Mouse (Mus musculus): ENCODE results near the gene Gnb1. TPM values are rescaled to one million over a fixed set of nuclear protein-coding genes. Genes with fewer than 3 reads are reported as not detected.
A peak's percentile ranks its signal among the peaks of the same experiment; 100 is the strongest.

Gnb1 gene
- polyA plus RNA-seq, 1 experiment: 541 TPM

- TF ChIP-seq CTCF (IDR thresholded peaks at IDR 0.05; ENCODE audit: low read depth, low read length) (no peak), EP300 (IDR thresholded peaks at IDR 0.05; ENCODE audit: insufficient read depth, low read depth, low read length) (no peak), POLR2A (IDR thresholded peaks at IDR 0.05; ENCODE audit: insufficient read depth, low read length) (no peak)
- Histone ChIP-seq H3K9me3 (replicated peaks; ENCODE audit: control insufficient read depth, insufficient read depth, low read length, poor library complexity, severe bottlenecking) (no peaks in the 10 kb centered on the region), H3K4me1 (ENCODE audit: control insufficient read depth, insufficient read depth, low read length) (no peaks in the 10 kb centered on the region), H3K27me3 (ENCODE audit: control insufficient read depth, insufficient read depth, low read length, poor library complexity, severe bottlenecking) (no peaks in the 10 kb centered on the region), H3K27ac (ENCODE audit: insufficient read depth, low read length) (no peak overlapping the region), H3K9ac (ENCODE audit: low read depth, poor library complexity, severe bottlenecking) (no peak overlapping the region), H3K36me3 (ENCODE audit: control insufficient read depth, insufficient read depth, low read length, poor library complexity, severe bottlenecking) (peaks cover 48% of the 10 kb centered on the region), H3K4me3 (ENCODE audit: low read depth, low read length) (no peak overlapping the region)
These were observed 68.3 kb downstream of the Gnb1 start for GRCm38 (mm10) chr4:155559454-155559853.

GRCm38 (mm10) chr4:155560932-155561331 is 69.8 kb downstream of the Gnb1 start:
- no peak overlapping the region for H3K9ac ChIP-seq (ENCODE audit: low read depth, poor library complexity, severe bottlenecking)
- no peak overlapping the region for H3K4me3 ChIP-seq (ENCODE audit: low read depth, low read length)
- no peaks in the 10 kb centered on the region for H3K4me1 ChIP-seq (ENCODE audit: control insufficient read depth, insufficient read depth, low read length)
- no peak for TF ChIP-seq EP300 (IDR thresholded peaks at IDR 0.05; ENCODE audit: insufficient read depth, low read depth, low read length)
- TF ChIP-seq CTCF (IDR thresholded peaks at IDR 0.05; ENCODE audit: low read depth, low read length): no peak
- TF ChIP-seq POLR2A (IDR thresholded peaks at IDR 0.05; ENCODE audit: insufficient read depth, low read length): no peak
- no peaks in the 10 kb centered on the region for H3K27me3 ChIP-seq (ENCODE audit: control insufficient read depth, insufficient read depth, low read length, poor library complexity, severe bottlenecking)
- H3K36me3 ChIP-seq (ENCODE audit: control insufficient read depth, insufficient read depth, low read length, poor library complexity, severe bottlenecking): peaks cover 33% of the 10 kb centered on the region
- H3K27ac ChIP-seq (ENCODE audit: insufficient read depth, low read length): no peak overlapping the region; the same call in 1 of the 2 replicates
- no peaks in the 10 kb centered on the region for H3K9me3 ChIP-seq (replicated peaks; ENCODE audit: control insufficient read depth, insufficient read depth, low read length, poor library complexity, severe bottlenecking)

GRCm38 (mm10) chr4:155561661-155562442 is 70.7 kb downstream of the Gnb1 start, which contains the start of gene Nadk:
Nadk (plus strand) TSS chr4:155562378.
- Histone ChIP-seq H3K27me3 (ENCODE audit: control insufficient read depth, insufficient read depth, low read length, poor library complexity, severe bottlenecking) (no peaks in the 10 kb centered on the region), H3K27ac (ENCODE audit: insufficient read depth, low read length) (no peak within 1 kb of the TSS; the same call in 1 of the 2 replicates), H3K36me3 (ENCODE audit: control insufficient read depth, insufficient read depth, low read length, poor library complexity, severe bottlenecking) (peaks cover 24% of the 10 kb centered on the region), H3K9ac (ENCODE audit: low read depth, poor library complexity, severe bottlenecking) (no peak within 1 kb of the TSS; the same call in 1 of the 2 replicates), H3K9me3 (replicated peaks; ENCODE audit: control insufficient read depth, insufficient read depth, low read length, poor library complexity, severe bottlenecking) (no peaks in the 10 kb centered on the region), H3K4me1 (ENCODE audit: control insufficient read depth, insufficient read depth, low read length) (no peaks in the 10 kb centered on the region), H3K4me3 (ENCODE audit: low read depth, low read length) (peak within 1 kb of the TSS; percentile 30; the same call in 1 of the 2 replicates)
- no peak for TF ChIP-seq CTCF (IDR thresholded peaks at IDR 0.05; ENCODE audit: low read depth, low read length)
- TF ChIP-seq EP300 (IDR thresholded peaks at IDR 0.05; ENCODE audit: insufficient read depth, low read depth, low read length): no peak
- no peak for TF ChIP-seq POLR2A (IDR thresholded peaks at IDR 0.05; ENCODE audit: insufficient read depth, low read length)

- no peak overlapping the region; the same call in 1 of the 2 replicates for H3K9ac ChIP-seq (ENCODE audit: low read depth, poor library complexity, severe bottlenecking)
- H3K9me3 ChIP-seq (replicated peaks; ENCODE audit: control insufficient read depth, insufficient read depth, low read length, poor library complexity, severe bottlenecking): no peaks in the 10 kb centered on the region
- no peaks in the 10 kb centered on the region for H3K4me1 ChIP-seq (ENCODE audit: control insufficient read depth, insufficient read depth, low read length)
- no peak overlapping the region for H3K27ac ChIP-seq (ENCODE audit: insufficient read depth, low read length)
- peak overlapping the region; percentile 30; the same call in 1 of the 2 replicates for H3K4me3 ChIP-seq (ENCODE audit: low read depth, low read length)
- H3K27me3 ChIP-seq (ENCODE audit: control insufficient read depth, insufficient read depth, low read length, poor library complexity, severe bottlenecking): no peaks in the 10 kb centered on the region
- H3K36me3 ChIP-seq (ENCODE audit: control insufficient read depth, insufficient read depth, low read length, poor library complexity, severe bottlenecking): peaks cover 18% of the 10 kb centered on the region
- TF ChIP-seq CTCF (IDR thresholded peaks at IDR 0.05; ENCODE audit: low read depth, low read length) (no peak), EP300 (IDR thresholded peaks at IDR 0.05; ENCODE audit: insufficient read depth, low read depth, low read length) (no peak), POLR2A (IDR thresholded peaks at IDR 0.05; ENCODE audit: insufficient read depth, low read length) (no peak)
These were observed 71.7 kb downstream of the Gnb1 start for GRCm38 (mm10) chr4:155562725-155563399.

GRCm38 (mm10) chr4:155563400-155564231 is 72.5 kb downstream of the Gnb1 start:
- peak overlapping the region; percentile 72 for H3K9ac ChIP-seq (ENCODE audit: low read depth, poor library complexity, severe bottlenecking)
- H3K27ac ChIP-seq (ENCODE audit: insufficient read depth, low read length): peak overlapping the region; percentile 24
- no peaks in the 10 kb centered on the region for H3K27me3 ChIP-seq (ENCODE audit: control insufficient read depth, insufficient read depth, low read length, poor library complexity, severe bottlenecking)
- no peaks in the 10 kb centered on the region for H3K4me1 ChIP-seq (ENCODE audit: control insufficient read depth, insufficient read depth, low read length)
- H3K9me3 ChIP-seq (replicated peaks; ENCODE audit: control insufficient read depth, insufficient read depth, low read length, poor library complexity, severe bottlenecking): no peaks in the 10 kb centered on the region
- H3K4me3 ChIP-seq (ENCODE audit: low read depth, low read length): peak overlapping the region; percentile 92
- H3K36me3 ChIP-seq (ENCODE audit: control insufficient read depth, insufficient read depth, low read length, poor library complexity, severe bottlenecking): peaks cover 13% of the 10 kb centered on the region
- TF ChIP-seq CTCF (IDR thresholded peaks at IDR 0.05; ENCODE audit: low read depth, low read length) (peak; percentile 28), EP300 (IDR thresholded peaks at IDR 0.05; ENCODE audit: insufficient read depth, low read depth, low read length) (peak; percentile 41; the same call in 1 of the 2 replicates), POLR2A (IDR thresholded peaks at IDR 0.05; ENCODE audit: insufficient read depth, low read length) (no peak)
